Mouse (Mus musculus): Measurements from ENCODE around the gene Mrgprb1.

DNA sequence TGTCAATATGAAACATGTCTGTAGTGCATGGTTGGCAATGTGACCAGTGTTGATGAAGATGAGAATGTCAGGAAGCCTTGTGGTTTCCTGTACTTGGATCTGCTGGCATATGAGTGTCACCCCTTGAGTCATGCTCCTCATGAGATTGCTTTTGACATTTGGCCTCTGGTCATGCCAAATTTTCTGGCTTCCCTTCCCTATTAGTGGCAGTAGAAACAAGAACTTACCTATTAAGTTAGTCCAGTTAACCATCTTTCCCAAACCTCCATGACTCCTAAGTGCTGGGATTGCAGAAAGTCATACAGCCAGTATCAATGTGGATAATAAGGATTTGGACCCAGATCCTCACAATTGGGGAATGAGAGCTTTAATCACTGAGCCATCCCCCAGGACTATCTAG, 43.1 kb upstream of the Mrgprb1 start, which contains the start of gene Mrgprx2:
- no peak for TF ChIP-seq MYOD1 (IDR thresholded peaks at IDR 0.05; ENCODE audit: control insufficient read depth, insufficient read length, low read depth)
- TF ChIP-seq CTCF (IDR thresholded peaks at IDR 0.05; ENCODE audit: control insufficient read depth, insufficient read depth, insufficient read length) = no peak
- no peak for TF ChIP-seq USF1 (IDR thresholded peaks at IDR 0.05; ENCODE audit: low read depth)
- no peak for TF ChIP-seq CEBPB (IDR thresholded peaks at IDR 0.05; ENCODE audit: low read depth)

Measured in C2C12 (cell line).